8 mouse cellular contexts compared by ENCODE assay signal in the genomic region with DNA sequence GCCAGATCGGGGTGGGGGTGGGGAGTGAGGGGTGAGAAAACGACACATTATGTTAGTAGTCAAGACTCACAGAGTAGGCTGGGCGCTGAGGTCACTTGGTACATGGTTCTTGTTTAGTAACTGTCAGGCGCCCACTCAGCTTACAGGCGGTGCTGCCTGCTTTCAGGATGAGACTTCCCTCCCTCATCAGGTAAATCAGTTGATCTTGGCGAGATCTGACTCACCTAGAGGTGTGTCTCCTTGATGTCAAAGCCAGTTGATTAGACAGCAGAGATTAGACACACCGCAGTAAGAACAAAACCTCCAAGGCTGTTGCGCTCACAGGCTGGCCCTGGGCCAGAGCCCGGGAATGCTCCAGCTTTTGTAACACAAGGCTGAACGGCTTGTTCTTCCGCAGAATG. TPM values are rescaled to one million over a fixed set of nuclear protein-coding genes. Genes with fewer than 3 reads are reported as not detected.
DNase-seq lines count a peak whose midpoint lies in the region; ATAC-seq lines count a peak whose summit lies in the region.

No protein-coding gene starts in this region.

- H3K36me3 ChIP-seq in heart, embryonic 13.5 days, result no peaks in the 10 kb centered on the region
- H3K36me3 ChIP-seq in neural tube, embryonic 15.5 days, result no peaks in the 10 kb centered on the region

- no peak for ATAC-seq in heart, embryonic 13.5 days (ENCODE audit: extremely low read depth, insufficient number of reproducible peaks, low FRiP score, low TSS enrichment)
- no peak for ATAC-seq in neural tube, embryonic 15.5 days (ENCODE audit: low FRiP score)

- DNase-seq in cerebellum, adult 11-12 months, result peak; percentile 15
- no peak for DNase-seq in cerebellum, adult 9-10 months
- peak; percentile 41 to 46 for DNase-seq in urinary bladder, adult 18-20 months (ENCODE audit: low spot score in 2 of 2)
- DNase-seq in urinary bladder, postnatal 10 days (ENCODE audit: low spot score), result no peak
- DNase-seq in kidney, postnatal 4 days, result peak; percentile 63 to 64
- DNase-seq in thymus, postnatal 0 days (ENCODE audit: low spot score), result no peak

- peak overlapping the region; percentile 17; the same call in 1 of the 2 replicates for H3K4me3 ChIP-seq in heart, embryonic 13.5 days
- H3K4me3 ChIP-seq in neural tube, embryonic 15.5 days (replicated peaks), result no peak overlapping the region

- no peaks in the 10 kb centered on the region for H3K9me3 ChIP-seq in heart, embryonic 13.5 days
- H3K9me3 ChIP-seq in neural tube, embryonic 15.5 days (replicated peaks), result no peaks in the 10 kb centered on the region

- H3K27ac ChIP-seq in heart, embryonic 13.5 days (replicated peaks), result 0 out of 2 replicates have a peak overlapping the region, but pooled peaks have one; percentile 16
- no peak overlapping the region for H3K27ac ChIP-seq in neural tube, embryonic 15.5 days (replicated peaks)

- 27% methylated on average over 11 of the region's 11 CpGs for WGBS in heart, embryonic 13.5 days
- 52% methylated on average over 11 of the region's 11 CpGs for WGBS in neural tube, embryonic 15.5 days

- peak overlapping the region; percentile 57 for H3K4me2 ChIP-seq in heart, embryonic 13.5 days
- peak overlapping the region; percentile 13; the same call in 1 of the 2 replicates for H3K4me2 ChIP-seq in neural tube, embryonic 15.5 days

- H3K4me1 ChIP-seq in heart, embryonic 13.5 days, result peaks cover 30% of the 10 kb centered on the region
- peaks cover 8% of the 10 kb centered on the region; the same call in 1 of the 2 replicates for H3K4me1 ChIP-seq in neural tube, embryonic 15.5 days

- H3K9ac ChIP-seq in heart, embryonic 13.5 days, result peak overlapping the region; percentile 12
- no peak overlapping the region for H3K9ac ChIP-seq in neural tube, embryonic 15.5 days (replicated peaks)

- no peaks in the 10 kb centered on the region for H3K27me3 ChIP-seq in heart, embryonic 13.5 days (replicated peaks)
- H3K27me3 ChIP-seq in neural tube, embryonic 15.5 days (replicated peaks), result no peaks in the 10 kb centered on the region

RNA-seq across cellular contexts. Expression of a gene that starts 4.5 kb away (rescaled TPM):
- 98.0 and 98.2 TPM in 2 replicates for polyA plus RNA-seq in heart, embryonic 13.5 days (2015; fragmentation: Nextera tagmentation; extraction: Ambion mirVana)
- 140 and 145 TPM in 2 replicates for polyA plus RNA-seq in neural tube, embryonic 15.5 days (2015; fragmentation: Nextera tagmentation; extraction: Ambion mirVana)
- polyA plus RNA-seq in thymus, postnatal 0 days (2015; fragmentation: Nextera tagmentation; extraction: Ambion mirVana), result 111 and 123 TPM in 2 replicates

RNA-seq across cellular contexts. Expression of a gene that starts 44.5 kb away (rescaled TPM):
- 26.9 and 28.1 TPM in 2 replicates for polyA plus RNA-seq in heart, embryonic 13.5 days (2015; fragmentation: Nextera tagmentation; extraction: Ambion mirVana)
- polyA plus RNA-seq in neural tube, embryonic 15.5 days (2015; fragmentation: Nextera tagmentation; extraction: Ambion mirVana), result 0.40 and 0.59 TPM in 2 replicates
- polyA plus RNA-seq in thymus, postnatal 0 days (2015; fragmentation: Nextera tagmentation; extraction: Ambion mirVana), result 5.2 and 5.9 TPM in 2 replicates

Comparison
In these comparisons a context has a peak if more than half of its experiments do, and no peak if none do; other contexts are left out.
1. DNase-seq: peak in cerebellum, adult 11-12 months (single experiment), urinary bladder, adult 18-20 months (2 of 2) and kidney, postnatal 4 days (2 of 2); none in cerebellum, adult 9-10 months (single experiment), urinary bladder, postnatal 10 days (single experiment) and thymus, postnatal 0 days (single experiment).